Mouse (Mus musculus) E14TG2a.4 (cell line): ENCODE data around the gene Synj2.

ENCODE experiments used
- CTCF ChIP-seq: conservative IDR thresholded peaks from 2 replicates; pipeline ENCODE4 v1.5.1; 2014; ENCODE audit warnings: low read length
- NANOG ChIP-seq: IDR thresholded peaks from 2 replicates; pipeline ENCODE4 v1.6.1; 2014; ENCODE audit warnings: borderline replicate concordance, low read length, mixed read lengths
- POU5F1 ChIP-seq: IDR thresholded peaks from 2 replicates; pipeline ENCODE4 v1.6.1; 2014; ENCODE audit warnings: low read length, borderline replicate concordance

DNA sequence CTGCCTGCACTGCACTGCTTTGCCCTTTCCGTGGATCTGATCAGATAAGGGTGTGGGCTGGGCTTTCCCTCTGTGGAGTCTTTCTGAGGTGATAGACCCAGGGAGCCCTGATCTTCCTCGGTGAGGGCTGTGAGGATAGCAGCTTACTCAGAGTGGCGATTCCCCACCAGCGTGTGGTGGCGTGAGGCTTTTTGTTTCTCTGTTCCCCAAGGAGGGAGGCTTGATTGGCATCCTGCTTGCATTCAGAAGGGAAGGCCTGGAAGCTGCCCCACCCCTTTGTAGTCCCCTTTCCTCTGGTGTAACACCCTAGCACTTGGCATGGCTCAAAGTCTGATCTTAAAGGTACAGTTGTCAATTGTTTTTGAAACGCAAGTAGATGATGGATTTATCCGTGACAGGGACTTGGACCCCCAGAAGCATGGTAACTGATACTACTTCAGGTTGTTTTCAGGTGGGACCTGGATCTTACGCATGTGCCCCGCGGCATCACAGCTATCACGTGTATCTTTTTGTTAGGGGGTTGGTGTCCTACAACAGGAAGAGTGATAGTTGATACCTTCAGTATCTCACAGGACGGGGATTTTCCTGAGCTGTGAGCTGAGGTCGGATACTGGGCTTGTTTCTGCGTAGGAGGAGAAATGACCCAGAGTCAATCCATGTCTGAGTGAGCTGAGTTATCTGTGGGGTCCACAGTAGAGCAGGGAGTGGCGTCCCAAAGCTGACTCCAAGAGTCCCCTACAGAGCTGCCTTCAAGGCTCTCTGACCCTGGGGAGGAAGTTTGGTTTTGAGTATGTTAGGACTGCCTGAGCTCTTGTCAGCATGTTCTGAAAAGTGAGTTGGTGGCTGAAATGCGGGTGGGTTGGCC lies 36.2 kb downstream of the Synj2 start:
- TF ChIP-seq CTCF (no peak), NANOG (no peak), POU5F1 (no peak)
